Comparison of ENCODE assay signal across 20 mouse cellular contexts in the genomic region with DNA sequence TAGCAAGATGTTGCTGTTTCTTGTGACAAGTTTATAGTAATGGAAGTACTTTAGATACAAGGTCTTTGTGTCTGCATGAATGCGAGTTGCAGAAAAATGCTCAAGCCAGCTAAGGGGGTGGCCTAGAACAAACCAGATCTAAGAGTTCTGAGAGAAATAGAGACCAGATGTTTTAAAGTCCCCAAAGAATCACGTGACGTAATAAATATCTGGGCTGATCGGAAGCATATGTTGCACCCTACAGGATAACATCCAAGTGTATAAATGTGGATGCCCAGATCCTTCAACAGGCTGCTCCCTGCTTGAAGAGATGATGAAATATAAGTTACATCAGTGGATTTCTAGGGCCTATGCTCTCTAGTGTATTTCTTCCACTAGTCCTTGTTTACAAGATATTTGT.
A peak's percentile ranks its signal among the peaks of the same experiment; 100 is the strongest.
DNase-seq lines count a peak whose midpoint lies in the region; ATAC-seq and TF ChIP-seq lines count a peak whose summit lies in the region.
"Had no signal": no experiment of that assay in that cellular context is flagged by ENCODE, and none has a peak within 500 bp of the region (broad histone marks: within the 10 kb centered on the region; RNA-seq: fewer than 3 reads in every experiment).

No protein-coding gene starts in this region.

- no peak overlapping the region for H3K4me2 ChIP-seq in kidney, postnatal 0 days (ENCODE audit: low read length)
- no peak overlapping the region for H3K4me2 ChIP-seq in embryonic facial prominence, embryonic 11.5 days (ENCODE audit: low read depth, low read length)
- no peak overlapping the region for H3K4me2 ChIP-seq in limb, embryonic 12.5 days
- H3K4me2 ChIP-seq: heart, embryonic 12.5 days had no signal

- 65% methylated on average over 4 of the region's 4 CpGs for WGBS in kidney, postnatal 0 days
- WGBS in embryonic facial prominence, embryonic 11.5 days: 29% methylated on average over 4 of the region's 4 CpGs
- WGBS in limb, embryonic 12.5 days: 16% methylated on average over 4 of the region's 4 CpGs

- no peak overlapping the region for H3K27ac ChIP-seq in kidney, postnatal 0 days
- H3K27ac ChIP-seq in embryonic facial prominence, embryonic 11.5 days (replicated peaks; ENCODE audit: low read depth, low read length): no peak overlapping the region
- H3K27ac ChIP-seq in limb, embryonic 12.5 days: peak overlapping the region; percentile 70; the same call in 1 of the 2 replicates
- no peak overlapping the region for H3K27ac ChIP-seq in left cerebral cortex, adult 2 months
- H3K27ac ChIP-seq: gastrocnemius, adult 2 months had no signal

- ATAC-seq in kidney, postnatal 0 days (replicated peaks; ENCODE audit: low FRiP score, low read depth): no peak
- peak; percentile 65; the same call in 1 of the 2 replicates for ATAC-seq in embryonic facial prominence, embryonic 11.5 days (replicated peaks; ENCODE audit: insufficient number of reproducible peaks, low FRiP score, low TSS enrichment, low read depth)
- ATAC-seq in limb, embryonic 12.5 days (ENCODE audit: insufficient number of reproducible peaks, insufficient read depth, low FRiP score, low TSS enrichment, low read depth): peak; percentile 64
- no peak for ATAC-seq in activated CD4-positive, CD25-positive, alpha-beta regulatory T cell, adult 4 months
- ATAC-seq: forebrain, postnatal 0 days; hindbrain, embryonic 16.5 days; liver, postnatal 0 days had no signal

- no peaks in the 10 kb centered on the region for H3K4me1 ChIP-seq in kidney, postnatal 0 days (replicated peaks; ENCODE audit: insufficient read depth, low read length)
- H3K4me1 ChIP-seq in embryonic facial prominence, embryonic 11.5 days (ENCODE audit: control insufficient read depth, insufficient read depth, low read length): peaks cover 2% of the 10 kb centered on the region; the same call in 1 of the 2 replicates
- peaks cover 15% of the 10 kb centered on the region for H3K4me1 ChIP-seq in limb, embryonic 12.5 days (replicated peaks)
- H3K4me1 ChIP-seq: heart, embryonic 12.5 days; megakaryocyte, embryonic 14.5 days had no signal

- H3K9ac ChIP-seq in kidney, postnatal 0 days (ENCODE audit: low read depth, low read length): no peak overlapping the region
- no peak overlapping the region for H3K9ac ChIP-seq in embryonic facial prominence, embryonic 11.5 days (replicated peaks; ENCODE audit: low read length)
- H3K9ac ChIP-seq in limb, embryonic 12.5 days (replicated peaks): no peak overlapping the region
- H3K9ac ChIP-seq: forebrain, postnatal 0 days; heart, embryonic 12.5 days; liver, postnatal 0 days had no signal

- H3K27me3 ChIP-seq in kidney, postnatal 0 days (ENCODE audit: insufficient read depth, low read length): no peaks in the 10 kb centered on the region
- H3K27me3 ChIP-seq in embryonic facial prominence, embryonic 11.5 days (ENCODE audit: control insufficient read depth, insufficient read depth, low read length): no peaks in the 10 kb centered on the region
- no peaks in the 10 kb centered on the region for H3K27me3 ChIP-seq in limb, embryonic 12.5 days
- H3K27me3 ChIP-seq: heart, embryonic 12.5 days had no signal

- no peaks in the 10 kb centered on the region; the same call in 1 of the 2 replicates for H3K9me3 ChIP-seq in kidney, postnatal 0 days (replicated peaks; ENCODE audit: low read length)
- no peaks in the 10 kb centered on the region for H3K9me3 ChIP-seq in embryonic facial prominence, embryonic 11.5 days (replicated peaks; ENCODE audit: control insufficient read depth, low read length)
- H3K9me3 ChIP-seq in limb, embryonic 12.5 days: peaks cover 9% of the 10 kb centered on the region

- no peak overlapping the region for H3K4me3 ChIP-seq in kidney, postnatal 0 days (replicated peaks; ENCODE audit: low read depth, low read length)
- H3K4me3 ChIP-seq in embryonic facial prominence, embryonic 11.5 days (ENCODE audit: low read depth, low read length): no peak overlapping the region
- H3K4me3 ChIP-seq in limb, embryonic 12.5 days (replicated peaks): no peak overlapping the region
- no peak overlapping the region for H3K4me3 ChIP-seq in left cerebral cortex, adult 2 months
- H3K4me3 ChIP-seq: gastrocnemius, adult 2 months; heart, embryonic 12.5 days; megakaryocyte, embryonic 14.5 days had no signal

- H3K36me3 ChIP-seq in kidney, postnatal 0 days (ENCODE audit: insufficient read depth, low read length): no peaks in the 10 kb centered on the region
- H3K36me3 ChIP-seq in embryonic facial prominence, embryonic 11.5 days (replicated peaks; ENCODE audit: control insufficient read depth, insufficient read depth, low read depth, low read length): no peaks in the 10 kb centered on the region
- H3K36me3 ChIP-seq in limb, embryonic 12.5 days: no peaks in the 10 kb centered on the region
- H3K36me3 ChIP-seq: heart, embryonic 12.5 days had no signal

- no peak for TF ChIP-seq CTCF in kidney, postnatal 0 days (IDR thresholded peaks at IDR 0.05; ENCODE audit: low read depth)
- TF ChIP-seq CTCF in left cerebral cortex, adult 2 months (IDR thresholded peaks at IDR 0.05): no peak

- intact Hi-C loops in left cerebral cortex, adult 2 months (cut with DNase I): no loop called here

- peak; percentile 46 for DNase-seq in kidney, postnatal 0 days (ENCODE audit: low spot score)
- no peak for DNase-seq in kidney, adult 8-10 months
- DNase-seq in NIH3T3 (ENCODE audit: low read depth): peak; percentile 84
- DNase-seq in embryonic facial prominence, embryonic 11.5 days (ENCODE audit: low spot score): peak; percentile 91
- no peak for DNase-seq in spleen, postnatal 14 days (ENCODE audit: low spot score in 2 of 2)
- no peak for DNase-seq in left cerebral cortex, adult 2 months (ENCODE audit: extremely low spot score in 1 of 2, low spot score in 2 of 2)
- DNase-seq: adrenal gland, postnatal 14 days; cerebellum, adult 11-12 months; cerebellum, postnatal 36 days; forebrain, postnatal 0 days; gastrocnemius, adult 2 months; kidney, adult 2 months; liver; liver, postnatal 0 days; thymus, adult 2 months had no signal

Comparison
In these comparisons a context has a peak if more than half of its experiments do, and no peak if none do; other contexts are left out.
1. DNase-seq: peak in kidney, postnatal 0 days (single experiment), NIH3T3 (single experiment) and embryonic facial prominence, embryonic 11.5 days (single experiment); none in kidney, adult 8-10 months (0 of 2), spleen, postnatal 14 days (0 of 2) and left cerebral cortex, adult 2 months (0 of 2).
2. ATAC-seq: peak in embryonic facial prominence, embryonic 11.5 days (single experiment) and limb, embryonic 12.5 days (single experiment); none in kidney, postnatal 0 days (single experiment) and activated CD4-positive, CD25-positive, alpha-beta regulatory T cell, adult 4 months (single experiment).